In the genomic region with DNA sequence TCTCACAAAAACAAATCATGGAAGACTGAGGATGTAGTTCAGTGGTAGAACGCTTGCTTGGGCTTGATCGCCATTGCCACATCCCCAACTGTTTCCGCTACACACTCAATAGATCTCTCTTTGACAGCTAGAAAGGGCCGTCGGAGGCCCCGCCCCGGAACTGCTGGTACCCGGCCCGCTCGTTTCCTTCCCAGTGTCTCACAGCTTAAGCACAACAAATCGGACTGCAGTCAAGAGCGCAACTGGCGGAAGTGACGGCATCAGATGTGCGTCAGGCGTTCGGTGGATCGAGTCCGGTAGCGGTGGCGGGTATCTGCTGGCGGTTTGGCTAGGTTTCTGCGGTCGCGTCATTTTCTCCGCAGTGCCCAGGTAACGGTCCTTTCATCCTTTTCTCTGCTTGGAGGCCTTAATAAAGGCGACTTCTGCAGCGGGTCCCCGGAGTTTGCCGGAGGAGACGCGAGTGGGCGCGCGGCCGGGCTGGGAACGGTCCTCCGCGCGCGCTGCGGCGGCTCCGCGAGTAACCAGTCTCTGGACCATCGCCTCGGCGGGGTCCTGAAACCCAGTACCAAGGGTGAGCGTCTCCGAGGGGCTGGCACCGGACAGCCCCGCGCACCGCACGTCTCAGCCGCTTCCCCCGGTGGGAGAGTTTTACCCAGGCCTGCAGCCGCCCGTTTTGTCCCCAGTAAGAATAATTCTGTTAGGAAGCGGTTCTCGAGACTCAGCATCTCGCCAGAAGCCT, we compare ENCODE assay signal across 8 mouse cellular contexts. TPM values are rescaled to one million over a fixed set of nuclear protein-coding genes. Genes with fewer than 3 reads are reported as not detected.
DNase-seq lines count a peak whose midpoint lies in the region; ATAC-seq and TF ChIP-seq lines count a peak whose summit lies in the region.

TSS of gene Psmb1 (minus strand) at position 96 of the 739 bp plus-strand sequence.
TSS of gene Tbp (plus strand) at position 233 of the 739 bp plus-strand sequence.

- peaks cover 38% of the 10 kb centered on the region for H3K4me1 ChIP-seq in hindbrain, embryonic 10.5 days (replicated peaks)
- peaks cover 19% of the 10 kb centered on the region; the same call in 1 of the 2 replicates for H3K4me1 ChIP-seq in lung, postnatal 0 days (ENCODE audit: insufficient read depth, low read depth, low read length)

- H3K27ac ChIP-seq in hindbrain, embryonic 10.5 days = peak within 1 kb of the TSS; percentile 95
- H3K27ac ChIP-seq in lung, postnatal 0 days (ENCODE audit: low read length) = peak within 1 kb of the TSS; percentile 93

- H3K4me2 ChIP-seq in lung, postnatal 0 days (replicated peaks; ENCODE audit: low read depth, low read length) = peak within 1 kb of the TSS; percentile 84

- TF ChIP-seq CTCF in lung, postnatal 0 days (IDR thresholded peaks at IDR 0.05) = no peak

- under 1% methylated on average over 63 of the region's 63 CpGs for WGBS in hindbrain, embryonic 10.5 days
- whole genome bisulfite sequencing in lung, postnatal 0 days = 2% methylated on average over 63 of the region's 63 CpGs

- H3K9ac ChIP-seq in lung, postnatal 0 days (replicated peaks; ENCODE audit: low read depth) = peak within 1 kb of the TSS; percentile 88

- H3K9me3 ChIP-seq in hindbrain, embryonic 10.5 days = no peaks in the 10 kb centered on the region
- no peaks in the 10 kb centered on the region for H3K9me3 ChIP-seq in lung, postnatal 0 days (ENCODE audit: low read length)

- H3K4me3 ChIP-seq in hindbrain, embryonic 10.5 days = peak within 1 kb of the TSS; percentile 99
- H3K4me3 ChIP-seq in lung, postnatal 0 days (ENCODE audit: low read depth, low read length) = peak within 1 kb of the TSS; percentile 92

- DNase-seq in MN1 (ENCODE audit: low spot score) = peak; percentile 98
- DNase-seq in cerebellum, adult 9-10 months = peak; percentile 97
- DNase-seq in hindbrain, embryonic 10.5 days (ENCODE audit: low spot score) = peak; percentile 98
- DNase-seq in layer of hippocampus, adult 9-11 months = peak; percentile 98
- peak; percentile 99 for DNase-seq in lung, postnatal 0 days (ENCODE audit: low spot score)
- DNase-seq in ovary, postnatal 14 days (ENCODE audit: low spot score) = peak; percentile 95
- DNase-seq in thymus, postnatal 14 days = peak; percentile 97

- ATAC-seq in frontal cortex, adult (ENCODE audit: low TSS enrichment) = peak; percentile 92
- ATAC-seq in lung, postnatal 0 days = peak; percentile 96

- H3K27me3 ChIP-seq in hindbrain, embryonic 10.5 days (ENCODE audit: insufficient read depth, poor library complexity, severe bottlenecking) = no peaks in the 10 kb centered on the region
- no peaks in the 10 kb centered on the region for H3K27me3 ChIP-seq in lung, postnatal 0 days (replicated peaks; ENCODE audit: insufficient read depth, low read length)

- peaks cover 39% of the 10 kb centered on the region for H3K36me3 ChIP-seq in hindbrain, embryonic 10.5 days
- peaks cover 11% of the 10 kb centered on the region; the same call in 1 of the 2 replicates for H3K36me3 ChIP-seq in lung, postnatal 0 days (ENCODE audit: insufficient read depth, low read length)

- TF ChIP-seq EP300 in lung, postnatal 0 days (IDR thresholded peaks at IDR 0.05) = peak; percentile 68; the same call in 1 of the 2 replicates

RNA-seq across cellular contexts. Expression of gene Psmb1, which starts in this region (rescaled TPM):
- polyA plus RNA-seq in hindbrain, embryonic 10.5 days (2016; fragmentation: Nextera tagmentation; extraction: Ambion mirVana) = 291 TPM in 2 replicates
- 201 and 214 TPM in 2 replicates for polyA plus RNA-seq in lung, postnatal 0 days (2015; fragmentation: Nextera tagmentation; extraction: Ambion mirVana)

RNA-seq across cellular contexts. Expression of gene Tbp, which starts in this region (rescaled TPM):
- 62.1 and 64.2 TPM in 2 replicates for polyA plus RNA-seq in hindbrain, embryonic 10.5 days (2016; fragmentation: Nextera tagmentation; extraction: Ambion mirVana)
- polyA plus RNA-seq in lung, postnatal 0 days (2015; fragmentation: Nextera tagmentation; extraction: Ambion mirVana) = 29.4 and 29.9 TPM in 2 replicates

Comparison
In these comparisons a context has a peak if more than half of its experiments do, and no peak if none do; other contexts are left out.
1. Peak in every context shown above with its lines: DNase-seq, ATAC-seq, H3K4me3 ChIP-seq and H3K27ac ChIP-seq.